Mouse (Mus musculus) CH12.LX (cell line): ENCODE data around the gene Tgfb1.

Source experiments
- SMC3 ChIP-seq: IDR thresholded peaks from 2 replicates; pipeline ENCODE4 v1.6.1; 2011; ENCODE audit warnings: low read depth, low read length, improper control_type of control experiment
- ZKSCAN1 ChIP-seq: IDR thresholded peaks from 2 replicates; pipeline ENCODE4 v1.6.1; 2012; ENCODE audit warnings: low read depth, inconsistent platforms, low read length, improper control_type of control experiment, borderline replicate concordance

- TF ChIP-seq ZKSCAN1 (no peak), SMC3 (no peak)
Measured at GRCm38 (mm10) chr7:25649839-25650238, 37.0 kb upstream of the Tgfb1 start.
